Mouse (Mus musculus) E14TG2a.4 (cell line): Measurements from ENCODE around the gene Ufd1.
"Not testable (repeated sequence)": the region's sequence is repeated elsewhere in the genome, so short reads cannot be mapped to it uniquely, and the experiment has no call there.

ENCODE experiments used
- CTCF ChIP-seq: conservative IDR thresholded peaks from 2 replicates; pipeline ENCODE4 v1.5.1; 2014; ENCODE audit warnings: low read length
- NANOG ChIP-seq: IDR thresholded peaks from 2 replicates; pipeline ENCODE4 v1.6.1; 2014; ENCODE audit warnings: borderline replicate concordance, low read length, mixed read lengths

DNA sequence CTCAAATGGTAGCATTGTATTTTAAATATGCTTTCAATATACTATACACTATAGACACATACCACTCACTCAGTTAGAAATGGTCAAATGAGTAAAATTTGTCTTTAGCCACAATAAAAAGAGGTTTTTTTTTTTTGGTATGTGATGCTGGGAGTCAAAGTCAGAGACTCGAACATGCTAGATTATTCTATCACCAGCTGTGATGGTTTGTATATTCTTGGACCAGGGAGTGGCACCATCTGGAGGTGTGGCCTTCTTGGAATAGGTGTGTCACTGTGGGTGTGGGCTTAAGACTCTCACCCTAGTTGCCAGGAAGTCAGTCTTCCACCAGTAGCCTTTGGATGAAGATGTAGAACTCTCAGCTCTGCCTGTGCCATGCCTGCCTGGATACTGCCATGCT is 58.9 kb downstream of the Ufd1 start:
- TF ChIP-seq CTCF, NANOG: not testable (repeated sequence)
